Mouse (Mus musculus) gastrocnemius, postnatal 36 days (tissue): ENCODE data around the gene Rere. TPM values are rescaled to one million over a fixed set of nuclear protein-coding genes. Genes with fewer than 3 reads are reported as not detected.

Experiments used
- DNase-seq, 2 experiments: peaks; one replicate each; pipeline ENCODE4 v3.0.0; 2022
- intact Hi-C: fragments of 180-260 bp; cut with DNase I; formaldehyde crosslinking; loops from one replicate; pipeline ENCODE4 v1.15.1; 2025
- long read RNA-seq, 2 experiments: library from polyadenylated mRNA; stranded (forward); transcript quantifications; one replicate each; pipeline ENCODE4 v2.0.0; 2021
- total RNA-seq, 2 experiments: library from RNA; stranded (reverse); gene quantifications; 2 replicates each; pipeline ENCODE4 v1.2.3; 2021

Rere gene
- total RNA-seq, result 10 to 100 TPM; 47.6 to 66.2 TPM
- long read RNA-seq, experiment 1, partial matches to known transcripts, result 3 of 29 reads
- long read RNA-seq, experiment 1, other reads (novel, unspliced or antisense), result 26 of 29 reads
- long read RNA-seq, experiment 2, partial matches to known transcripts, result 15 of 38 reads
- long read RNA-seq, experiment 2, other reads (novel, unspliced or antisense), result 23 of 38 reads

DNA sequence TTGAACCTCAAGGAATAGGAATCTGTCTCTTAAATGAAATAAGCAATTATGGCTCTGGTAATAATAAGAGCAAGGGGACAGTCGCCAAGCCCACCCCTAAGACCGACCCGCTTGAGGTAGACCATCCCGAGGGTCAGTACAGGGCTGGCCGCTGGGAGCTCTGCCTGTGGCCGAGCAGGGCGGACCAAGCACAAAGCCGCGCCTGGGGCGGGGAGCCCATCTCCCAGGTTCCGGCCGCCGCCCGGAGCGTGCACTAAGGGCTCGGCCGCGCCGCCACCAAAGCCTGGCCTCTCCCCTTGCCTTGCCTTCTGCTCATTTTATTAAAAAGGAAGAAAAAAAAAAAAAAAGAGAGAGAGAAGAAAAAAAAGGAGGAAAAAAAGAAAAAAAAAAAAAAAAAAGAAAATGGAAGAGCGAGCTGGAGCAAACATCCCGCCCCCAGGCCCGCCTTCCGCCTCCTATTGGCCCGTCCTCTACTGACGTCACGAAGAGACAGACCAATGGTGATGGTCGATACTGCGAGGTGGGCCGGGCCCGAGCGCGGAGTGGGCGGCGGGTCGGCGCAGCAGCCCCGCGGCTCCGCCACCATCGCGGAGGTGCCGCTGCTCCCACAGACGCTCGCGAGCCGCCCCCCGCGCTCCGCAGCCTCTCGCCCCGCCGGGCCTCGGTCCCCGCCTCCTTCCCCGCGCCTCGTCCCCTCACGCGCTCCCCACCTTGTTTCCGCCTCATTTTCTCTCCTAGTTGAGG is at the start of gene Rere:
Gene Rere (plus strand): TSS at position 629 of the 744 bp plus-strand sequence.
- intact Hi-C loops, result no loop called here
- peak; percentile 98 to 99 for DNase-seq

DNA sequence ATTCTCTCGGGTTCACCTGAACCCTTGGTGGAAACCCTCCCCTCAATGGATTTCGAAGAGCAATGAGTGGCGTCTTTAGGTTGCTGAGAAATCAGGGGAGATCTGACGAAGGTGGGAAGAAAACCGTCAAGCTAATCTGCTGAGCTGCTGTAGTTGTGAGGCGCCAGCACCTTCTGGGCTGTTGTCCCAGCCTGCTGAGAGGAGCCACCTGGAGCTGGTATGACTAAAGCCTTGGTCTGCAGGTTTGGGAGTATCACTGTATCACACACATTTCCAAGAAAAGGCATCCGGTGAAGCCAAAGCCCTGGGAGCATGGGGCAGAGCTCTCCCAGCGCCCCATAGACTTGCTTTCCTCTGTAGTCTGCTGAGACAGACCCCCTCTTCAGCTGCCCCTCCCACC is 49.6 kb upstream of the Rere start:
- intact Hi-C loops, result no loop called here
- DNase-seq, result no peak

DNA sequence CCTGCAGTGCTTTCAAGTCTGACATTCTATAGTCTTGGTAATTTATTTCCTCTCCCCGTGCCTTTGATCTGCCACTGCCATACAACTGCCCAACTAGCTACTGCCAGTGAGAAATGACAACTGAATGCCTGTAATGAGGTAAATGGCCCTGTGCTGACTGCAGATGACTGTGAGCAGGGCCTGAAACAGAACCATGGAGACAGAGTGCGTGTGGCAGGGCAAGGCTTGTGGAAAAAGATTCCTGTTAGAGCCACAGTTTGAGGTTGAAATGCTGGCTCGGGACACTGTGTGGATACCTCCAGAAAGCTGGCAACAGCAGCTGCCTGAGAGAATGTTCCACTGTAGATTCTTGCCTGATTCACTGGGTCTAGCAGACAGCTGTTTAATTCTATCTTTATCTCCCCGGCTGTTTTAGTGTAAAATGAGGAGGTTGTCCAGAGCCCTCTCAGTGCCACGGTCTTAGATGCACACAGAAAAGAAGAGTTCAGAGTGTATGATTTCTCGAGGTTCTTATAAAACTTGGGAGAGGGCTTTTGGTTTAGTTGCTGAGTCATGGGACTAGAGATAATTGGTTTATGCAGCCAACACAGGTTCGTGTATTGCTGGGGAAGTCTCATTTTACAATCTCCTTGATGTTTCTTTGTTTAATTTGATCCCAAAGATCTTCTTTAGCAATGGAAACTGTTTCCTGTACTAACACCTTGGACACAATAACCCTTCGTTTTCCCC is 46.7 kb upstream of the Rere start:
- intact Hi-C loops, result no loop called here

DNA sequence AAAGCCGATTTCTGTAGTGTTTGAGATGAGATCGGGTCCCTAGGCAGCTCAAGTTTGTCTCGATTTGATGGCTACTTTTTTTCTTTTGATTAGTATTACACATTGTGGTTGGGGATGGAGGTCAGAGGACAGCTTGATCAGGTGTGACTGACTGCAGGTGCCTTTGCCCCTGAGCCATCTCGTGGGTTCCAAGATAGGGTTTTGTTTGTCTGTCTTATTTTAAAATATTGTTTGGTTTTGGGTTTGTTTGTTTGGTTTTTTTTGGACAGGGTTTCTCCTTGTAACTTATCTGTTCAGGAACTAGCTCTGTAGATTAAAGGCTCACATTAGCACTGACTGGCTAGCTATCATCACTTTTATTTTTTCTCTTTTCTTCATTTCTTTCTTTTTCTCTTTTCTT is 45.9 kb upstream of the Rere start:
- intact Hi-C loops, result no loop called here
- DNase-seq, result no peak

More for the DNA sequence above, 46.7 kb upstream of the Rere start:
- no peak for DNase-seq

DNA sequence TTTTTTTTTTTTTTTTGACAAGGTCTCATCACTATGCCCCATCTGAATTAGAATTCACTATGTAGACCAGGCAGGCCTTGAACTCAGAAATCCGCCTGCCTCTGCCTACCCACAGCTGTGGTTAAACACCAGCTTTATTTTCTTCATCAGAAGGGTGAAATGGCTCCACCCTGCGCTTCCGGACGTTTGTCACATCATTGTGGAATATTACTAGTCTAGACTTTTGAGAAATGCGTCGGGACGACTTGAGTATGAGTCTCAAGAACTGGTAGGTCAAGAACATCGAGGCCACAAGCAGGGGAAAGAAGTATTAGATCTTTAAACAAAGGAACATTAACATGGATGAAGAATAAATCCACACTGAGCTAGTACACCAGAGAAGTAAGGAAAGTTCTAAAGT is 45.4 kb upstream of the Rere start:
- no peak for DNase-seq
- intact Hi-C loops, result no loop called here

DNA sequence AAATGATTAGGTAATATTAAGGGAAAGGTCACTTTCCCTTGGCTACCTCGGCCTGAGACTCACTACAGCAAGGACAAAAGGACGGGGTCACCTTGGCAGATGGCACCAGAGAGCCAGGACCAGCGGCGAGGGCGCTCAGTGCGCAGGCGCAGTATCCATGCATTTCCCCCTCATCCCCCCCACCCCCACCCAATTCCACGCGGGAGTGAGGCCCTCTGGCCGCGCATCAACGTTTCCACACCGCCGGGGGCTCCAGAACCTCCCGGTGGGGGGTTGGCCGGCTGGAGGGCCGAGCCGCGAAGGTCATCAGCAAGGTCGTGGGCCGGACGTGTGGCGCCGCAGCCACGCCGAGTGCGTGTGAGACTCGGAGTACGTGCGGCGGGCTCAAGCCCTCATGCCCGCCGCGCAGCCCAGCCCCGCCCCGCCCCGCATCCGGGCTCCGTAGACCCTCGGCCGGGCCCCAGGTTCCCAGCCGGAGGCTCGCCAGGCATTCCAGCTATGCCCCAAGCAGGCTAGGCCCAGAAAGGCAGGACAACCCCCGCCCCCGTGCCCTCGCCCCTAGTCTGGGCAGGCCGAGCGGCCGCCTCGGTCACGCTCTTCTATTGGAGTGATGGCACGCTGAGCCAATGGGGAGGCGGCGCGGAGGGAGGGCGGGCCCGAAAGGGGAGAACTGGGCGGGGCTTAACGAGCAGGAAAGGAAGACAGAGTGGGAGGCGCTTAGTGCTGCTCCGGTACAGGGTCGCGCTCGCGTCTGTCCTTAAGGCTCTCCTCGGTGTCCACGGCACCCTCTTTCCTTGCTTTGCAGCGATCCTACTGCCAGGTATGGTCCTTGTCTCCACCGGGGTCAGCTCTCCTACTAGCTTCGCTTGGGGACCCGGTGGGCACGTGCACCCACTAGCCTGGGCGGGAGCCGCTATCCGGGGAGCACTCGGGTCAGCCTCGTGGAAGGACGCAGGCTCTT is 44.6 kb upstream of the Rere start, which contains the start of gene Eno1:
Gene Eno1 (plus strand): TSS at position 201 of the 961 bp plus-strand sequence.
- intact Hi-C loops, result no loop called here
- DNase-seq, result peak; percentile 96 to 97

DNA sequence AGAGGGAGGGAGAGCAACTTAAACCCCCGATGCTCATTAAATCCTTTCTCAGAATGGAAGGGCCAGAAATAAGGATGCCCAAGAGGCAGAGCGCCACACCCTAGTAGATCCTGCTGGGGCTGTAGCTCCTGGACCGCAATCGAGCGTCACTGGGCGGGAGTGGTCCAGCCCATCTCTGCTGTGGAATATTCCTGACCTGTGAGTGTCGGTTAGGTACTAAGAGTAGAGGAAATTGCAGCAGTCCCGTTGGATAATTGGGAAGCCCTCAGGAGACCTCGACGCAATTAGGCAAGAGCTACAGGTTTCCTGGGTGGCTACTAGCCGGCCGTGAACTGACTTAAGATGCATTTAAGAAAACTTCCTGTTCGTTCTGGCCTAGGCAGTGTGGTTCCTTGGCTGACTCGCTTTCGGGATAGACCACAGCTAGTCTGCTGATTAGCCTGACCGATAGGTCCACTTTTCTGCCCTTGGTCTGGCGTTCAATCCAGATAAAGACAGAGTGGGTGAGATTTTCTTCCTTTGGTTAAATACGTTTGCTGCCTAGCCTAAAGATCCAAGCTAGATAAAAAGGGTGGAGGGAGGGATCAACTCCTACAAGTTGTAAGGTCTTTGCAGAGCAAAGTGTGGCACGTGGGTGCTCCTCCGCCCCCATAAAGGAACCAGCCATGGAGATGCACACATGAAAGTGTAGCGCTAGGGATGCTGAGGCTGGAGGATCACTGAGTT is 43.6 kb upstream of the Rere start:
- intact Hi-C loops, result no loop called here

DNA sequence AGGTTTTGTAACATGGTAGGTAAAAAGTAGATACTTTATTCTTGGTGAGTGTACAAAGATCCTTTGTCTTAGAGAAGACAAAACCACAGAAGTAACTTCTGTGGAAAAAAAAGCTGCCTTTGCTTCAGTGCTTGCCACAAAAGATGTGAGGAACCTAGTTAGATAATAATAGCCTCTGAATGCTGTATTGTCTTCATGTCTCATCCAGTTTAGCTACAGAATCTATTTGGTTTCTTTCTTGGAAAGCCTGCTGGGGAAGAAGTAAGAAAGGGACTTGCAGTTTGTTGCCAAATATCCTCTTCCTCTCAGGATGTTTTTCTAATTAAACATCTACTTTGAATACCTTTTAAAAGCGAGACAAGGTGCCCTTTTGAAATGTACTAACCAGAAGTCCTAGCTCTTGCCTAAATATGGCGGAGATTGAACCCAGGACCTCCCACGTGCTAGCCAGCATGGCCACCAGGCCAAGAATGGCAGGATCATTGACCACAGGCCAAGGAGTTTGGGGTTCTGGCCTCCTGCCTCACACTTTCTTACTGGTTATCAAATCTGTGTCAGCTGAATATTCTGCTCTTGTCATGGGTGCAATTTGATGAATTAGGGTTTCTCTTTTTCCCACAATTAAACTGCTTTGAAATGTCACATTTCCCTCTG is 42.9 kb upstream of the Rere start:
- no peak for DNase-seq
- intact Hi-C loops, result no loop called here

More for the DNA sequence above, 43.6 kb upstream of the Rere start:
- DNase-seq, result no peak

DNA sequence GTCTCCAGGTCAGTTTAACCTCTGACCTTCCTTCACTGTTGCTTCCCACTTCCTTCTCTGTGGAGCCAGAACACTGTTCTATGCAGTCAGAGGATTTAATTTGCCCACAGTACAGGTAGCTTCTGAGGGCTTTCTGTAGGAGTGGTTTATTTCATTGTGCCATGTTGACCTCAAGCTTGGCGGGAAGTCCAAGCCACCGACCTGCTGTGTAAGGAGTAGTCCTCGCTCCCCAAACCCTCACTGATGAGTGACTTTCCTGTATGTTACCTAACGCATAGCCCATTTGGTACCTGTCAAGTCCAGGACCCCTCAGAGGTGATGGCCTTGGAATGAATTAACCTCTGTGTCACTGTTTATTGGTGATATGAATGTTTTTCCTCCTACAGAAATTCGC is 42.4 kb upstream of the Rere start:
- no peak for DNase-seq
- intact Hi-C loops, result no loop called here

DNA sequence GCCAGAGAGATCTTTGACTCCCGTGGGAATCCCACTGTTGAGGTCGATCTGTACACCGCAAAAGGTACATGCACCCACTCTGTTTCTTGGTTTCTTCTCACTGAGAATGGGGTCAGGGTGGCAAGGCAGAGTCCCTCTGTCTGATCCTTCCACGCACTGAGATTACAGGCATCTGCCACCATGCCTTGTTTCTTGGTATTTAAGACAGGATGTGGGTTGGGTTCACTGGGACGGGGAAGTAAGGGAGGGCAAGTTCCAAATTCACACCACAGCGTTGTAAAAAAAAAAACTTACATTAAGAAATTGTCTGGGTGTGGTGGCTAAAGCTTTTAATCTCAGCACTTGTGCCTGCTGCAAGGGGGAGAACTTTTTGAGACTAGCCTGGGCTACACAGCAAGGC is 41.9 kb upstream of the Rere start:
- DNase-seq, result no peak
- intact Hi-C loops, result no loop called here

DNA sequence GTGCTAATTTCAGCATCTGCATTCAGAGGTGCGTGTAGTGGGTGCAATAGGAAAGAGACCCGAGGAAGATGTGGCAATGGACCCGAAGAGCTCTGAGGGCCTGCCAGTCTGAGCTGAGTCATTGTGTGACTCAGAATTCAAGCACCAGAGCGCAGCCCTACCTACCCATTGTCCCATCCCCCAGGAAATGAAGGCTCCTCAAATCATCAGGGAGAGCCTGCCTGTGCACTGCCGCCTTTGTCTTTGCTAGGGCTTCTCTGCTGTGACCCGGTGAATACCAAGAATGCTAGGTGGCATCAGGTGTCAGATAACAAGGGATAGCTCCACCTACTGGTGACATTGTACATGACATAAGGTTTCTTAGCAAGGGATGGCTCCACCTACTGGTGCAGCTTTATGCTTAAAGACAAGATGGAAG is 41.5 kb upstream of the Rere start:
- intact Hi-C loops, result no loop called here
- DNase-seq, result peak in 1 of 2 experiments; percentile 57

DNA sequence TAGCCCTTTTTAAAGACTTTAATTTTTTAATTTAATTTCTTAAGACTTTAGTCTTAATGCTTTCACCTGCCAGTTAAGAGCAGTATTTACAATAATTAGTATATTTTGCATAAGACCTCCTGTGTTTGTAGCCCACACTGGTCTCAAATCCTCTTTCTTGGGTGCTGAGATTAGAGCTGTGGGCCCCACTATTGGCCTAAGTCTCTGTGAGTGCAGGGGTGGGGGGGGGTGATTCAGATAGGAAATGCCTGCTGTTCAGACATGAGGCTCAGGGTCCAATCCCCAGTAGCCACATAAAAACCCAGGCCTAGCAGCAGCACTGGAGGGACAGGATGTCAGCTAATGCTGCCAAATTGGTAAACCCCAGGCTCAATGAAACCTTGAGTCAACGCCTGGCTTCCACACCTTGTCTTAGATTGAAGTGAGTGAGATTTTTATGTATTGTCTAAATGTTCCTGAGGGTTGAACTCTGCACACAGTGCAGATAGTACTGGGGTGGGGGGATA is 41.0 kb upstream of the Rere start:
- no peak for DNase-seq
- intact Hi-C loops, result no loop called here

DNA sequence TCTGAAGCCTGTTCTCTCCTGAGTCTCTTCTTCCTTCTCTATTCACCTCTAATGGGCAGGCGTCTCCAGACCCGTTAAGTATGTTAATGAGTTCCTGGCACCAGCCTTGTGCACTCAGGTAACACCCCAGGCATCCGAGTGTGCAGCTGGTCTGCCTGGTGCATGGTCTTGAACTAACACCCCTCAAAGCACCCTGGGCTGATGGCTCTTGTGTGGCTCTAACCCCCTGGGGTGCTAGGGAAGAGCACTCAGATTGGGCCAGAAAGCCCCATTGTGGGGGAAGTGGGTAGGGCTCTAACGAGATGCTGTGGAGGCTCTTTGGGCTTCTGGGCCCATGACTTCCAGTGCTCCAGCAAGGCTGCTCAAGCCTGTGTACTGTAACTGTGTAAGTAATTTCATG is 39.7 kb upstream of the Rere start:
- intact Hi-C loops, result no loop called here
- DNase-seq, result no peak

DNA sequence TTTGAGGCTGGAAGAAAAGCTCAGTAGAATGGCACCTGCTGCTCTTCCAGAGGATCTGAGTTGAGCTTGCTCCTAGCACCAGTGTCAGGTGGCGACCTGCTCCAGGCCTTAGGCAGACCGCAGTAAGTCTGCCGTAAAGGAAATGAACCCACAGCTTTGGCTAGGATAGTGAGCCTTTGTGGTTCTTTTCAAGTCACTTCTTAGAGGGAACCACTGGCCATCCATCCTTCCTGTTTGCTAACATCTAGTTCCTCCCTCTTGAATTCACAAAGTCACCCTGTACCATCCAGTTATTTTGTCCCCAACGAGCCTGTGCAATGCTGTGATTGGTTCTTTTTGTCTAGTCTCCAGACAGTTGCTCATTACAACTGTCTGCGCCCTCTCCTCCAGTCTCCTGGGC is 38.7 kb upstream of the Rere start:
- no peak for DNase-seq
- intact Hi-C loops, result no loop called here

DNA sequence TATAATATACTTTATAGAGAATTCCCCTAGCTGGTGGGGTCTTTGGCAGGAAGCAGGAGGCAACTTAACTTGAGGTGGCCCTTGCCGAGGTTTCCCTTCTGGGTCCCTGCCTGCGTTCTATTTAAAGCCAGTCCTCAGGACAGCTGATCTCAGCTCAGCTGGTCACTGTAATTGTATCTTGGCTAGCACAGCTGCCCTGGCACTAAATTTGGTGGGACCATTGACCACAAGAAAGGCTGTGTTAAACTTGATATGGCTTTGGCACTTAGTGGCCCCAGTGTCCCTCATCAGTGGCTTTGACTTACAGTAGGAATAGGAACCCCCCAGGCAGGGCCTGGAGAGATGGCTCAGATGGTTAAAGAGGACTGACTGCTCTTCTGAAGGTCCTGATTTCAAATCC is 35.6 kb upstream of the Rere start:
- peak; percentile 46 to 53 for DNase-seq
- intact Hi-C loops, result loop anchor here (5.0 kb wide), 1 partner anchor 34 kb away; no protein-coding TSS in a partner anchor

DNA sequence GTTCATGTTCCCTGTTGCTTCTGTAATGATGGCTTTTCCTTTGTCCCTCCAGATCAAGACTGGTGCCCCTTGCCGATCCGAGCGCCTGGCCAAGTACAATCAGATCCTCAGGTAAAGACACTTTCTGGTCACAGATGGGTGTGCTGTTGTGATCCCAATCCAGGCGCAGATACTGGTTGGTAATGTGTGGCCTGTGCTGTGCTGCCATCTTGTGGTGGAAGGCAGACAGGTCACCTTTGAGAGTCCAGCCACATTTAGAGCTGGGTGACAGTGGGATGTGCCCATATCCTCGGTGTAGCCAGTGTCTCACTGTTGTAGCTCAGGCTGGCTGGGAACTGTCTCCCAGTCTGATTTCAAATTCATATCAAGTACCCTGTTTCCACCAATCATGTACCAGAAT is 33.4 kb upstream of the Rere start:
- intact Hi-C loops, result loop anchor here (2.0 to 5.0 kb wide), 2 partner anchors 36 to 75 kb away; no protein-coding TSS in a partner anchor
- peak in 1 of 2 experiments; percentile 60 for DNase-seq

DNA sequence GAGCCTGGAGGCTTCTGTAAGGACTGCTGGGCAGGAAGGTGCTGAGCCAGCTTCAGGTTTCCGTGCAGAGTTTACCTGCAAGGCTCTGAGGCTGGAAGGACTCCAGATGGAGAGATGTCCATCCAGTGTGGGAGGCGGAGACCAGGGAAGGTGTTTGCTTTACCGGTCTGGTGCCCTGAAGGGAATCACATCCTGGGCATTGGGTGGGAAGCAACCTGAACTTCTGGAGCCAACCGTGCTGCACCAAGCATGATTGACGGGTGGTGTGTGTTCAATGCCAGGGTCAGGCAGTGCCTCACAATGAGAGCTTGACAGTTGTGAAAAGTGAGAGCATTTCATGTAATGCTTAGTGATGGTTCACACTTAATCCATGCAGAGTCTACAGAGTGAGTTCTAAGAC is 32.5 kb upstream of the Rere start:
- intact Hi-C loops, result loop anchor here (2.0 to 5.0 kb wide), 2 partner anchors 37 to 76 kb away; no protein-coding TSS in a partner anchor
- no peak for DNase-seq

DNA sequence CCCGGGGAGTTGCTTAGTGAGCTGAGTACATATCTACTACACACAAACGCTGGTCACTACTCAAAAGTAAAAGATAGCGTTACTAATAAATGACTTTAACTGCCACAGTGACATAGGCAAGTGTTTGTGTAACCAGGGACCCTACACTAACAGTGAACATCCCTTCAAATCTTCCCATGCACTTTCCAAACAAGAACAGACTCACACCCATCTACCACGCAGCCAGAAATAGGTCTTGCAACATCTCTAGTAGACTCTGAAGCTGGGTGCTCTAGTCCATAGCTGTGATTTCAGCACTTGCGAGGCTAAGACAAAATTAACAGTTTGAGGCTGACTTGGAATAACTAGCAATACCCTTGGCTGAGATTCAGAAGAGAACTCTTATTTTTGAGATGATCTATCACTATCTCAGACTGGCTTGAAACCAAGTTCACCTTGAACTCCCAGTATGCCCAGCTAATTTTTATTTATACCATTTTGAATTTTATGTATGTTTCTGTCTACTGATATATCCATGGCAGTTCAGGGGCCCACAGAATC is 31.6 kb upstream of the Rere start:
- intact Hi-C loops, result loop anchor here (2.0 to 5.0 kb wide), 2 partner anchors 38 to 77 kb away; no protein-coding TSS in a partner anchor
- DNase-seq, result no peak
